Mouse (Mus musculus) gastrocnemius, adult 8-10 months (tissue): ENCODE measurements at regions not wholly inside any gene's neighbourhood (a gene's known extent, or its start where the extent isn't known, plus 50 kb on each side); places are given as distances from the start of the nearest gene placed in this dataset.
A peak's percentile ranks its signal among the peaks of the same experiment; 100 is the strongest.

ENCODE experiments used
- DNase-seq, 2 experiments: peaks; one replicate each; pipeline ENCODE4 v3.0.0; 2022; ENCODE audit warnings: low spot score in 2 of 2

- no peak for DNase-seq
Observed at GRCm38 (mm10) chr10:99416271-99416670, 153.2 kb downstream of the Dusp6 start.

- no peak for DNase-seq
Observed at GRCm38 (mm10) chr10:99416896-99417479, 154.0 kb downstream of the Dusp6 start.

DNA sequence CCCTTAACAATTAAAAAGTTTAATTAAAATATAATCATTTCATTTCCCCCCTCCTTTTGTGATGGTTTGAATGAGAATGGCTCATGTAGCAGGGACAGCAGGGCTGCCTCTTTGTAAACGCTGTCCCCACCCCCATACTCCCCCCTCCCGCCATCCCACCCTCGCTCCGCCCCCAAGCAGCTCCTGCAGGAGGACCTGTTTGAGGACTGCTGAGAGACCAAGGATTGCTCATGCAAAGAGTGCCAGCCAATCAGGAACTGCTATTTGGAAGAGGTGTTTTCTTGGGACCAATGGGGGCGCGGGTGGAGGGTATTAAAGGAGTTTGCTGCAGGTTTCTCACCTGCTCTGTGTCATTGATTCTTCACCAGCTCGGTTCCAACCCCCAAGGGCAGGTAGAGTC lies 154.6 kb downstream of the Dusp6 start:
- DNase-seq = no peak

DNA sequence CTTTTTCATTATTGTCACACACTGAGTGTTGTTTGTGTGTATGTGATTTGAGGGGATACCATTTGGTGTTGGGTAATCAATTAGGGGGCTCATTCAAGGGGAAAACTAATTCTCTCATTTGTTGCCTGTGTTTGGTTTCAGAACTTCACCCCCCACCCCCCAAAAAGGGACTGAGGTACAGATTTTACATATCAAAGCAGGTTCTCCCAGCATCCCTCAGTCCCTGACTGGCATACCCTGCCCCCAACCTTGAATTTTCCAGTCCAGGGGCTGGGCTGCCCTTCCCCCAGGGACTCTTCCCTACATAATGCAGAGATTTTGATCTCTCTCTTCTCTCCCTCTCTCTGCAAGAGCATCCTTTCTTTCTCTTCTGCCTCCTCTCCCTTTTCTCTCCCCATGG lies 155.5 kb downstream of the Dusp6 start:
- DNase-seq = no peak

- DNase-seq = no peak
Observed at GRCm38 (mm10) chr10:99419532-99419931, 156.5 kb downstream of the Dusp6 start.

DNA sequence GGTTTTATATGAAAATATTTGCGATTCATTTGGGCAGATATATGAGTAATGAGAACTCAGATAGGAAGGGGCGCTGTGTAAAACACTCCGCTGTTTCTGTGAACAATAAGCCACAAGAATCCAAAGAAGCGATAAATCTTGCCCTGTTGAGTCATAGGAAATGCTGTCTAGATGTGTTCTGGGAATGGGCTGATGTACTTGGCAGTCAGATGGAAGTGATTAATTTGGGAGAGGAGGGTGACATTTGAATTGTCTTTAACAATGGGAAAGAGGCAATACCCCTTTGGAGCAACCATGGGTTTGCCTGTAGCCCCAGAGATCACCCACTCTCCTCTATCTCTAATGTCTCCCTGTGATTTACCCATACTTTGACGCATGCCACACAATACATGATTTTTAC lies 160.4 kb downstream of the Dusp6 start:
- DNase-seq = no peak

DNA sequence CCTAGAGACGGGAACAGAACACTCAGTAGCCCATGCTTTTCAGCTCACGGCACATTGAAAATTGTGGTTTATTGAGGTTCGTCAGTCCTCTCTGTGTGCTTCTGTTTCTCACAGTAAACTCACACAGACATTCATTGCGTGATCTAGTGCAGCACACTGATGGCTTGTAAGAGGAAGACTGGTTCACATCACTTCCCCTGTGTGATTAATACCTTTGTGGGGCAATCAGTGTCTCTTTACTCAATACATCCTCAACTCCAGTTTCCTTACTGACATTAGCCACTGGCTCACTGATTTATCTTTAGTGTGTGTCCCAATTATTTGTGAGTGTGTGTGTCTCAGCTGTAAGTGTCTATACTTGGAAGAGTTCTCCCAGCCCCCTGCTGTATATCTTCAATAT lies 162.2 kb downstream of the Dusp6 start:
- DNase-seq = no peak

GRCm38 (mm10) chr10:99430175-99430574 lies 167.1 kb downstream of the Dusp6 start:
- no peak for DNase-seq

- no peak for DNase-seq
Observed at GRCm38 (mm10) chr10:99430669-99431561, 167.9 kb downstream of the Dusp6 start.

- DNase-seq = no peak
Observed at GRCm38 (mm10) chr10:99437060-99437459, 174.0 kb downstream of the Dusp6 start.

DNA sequence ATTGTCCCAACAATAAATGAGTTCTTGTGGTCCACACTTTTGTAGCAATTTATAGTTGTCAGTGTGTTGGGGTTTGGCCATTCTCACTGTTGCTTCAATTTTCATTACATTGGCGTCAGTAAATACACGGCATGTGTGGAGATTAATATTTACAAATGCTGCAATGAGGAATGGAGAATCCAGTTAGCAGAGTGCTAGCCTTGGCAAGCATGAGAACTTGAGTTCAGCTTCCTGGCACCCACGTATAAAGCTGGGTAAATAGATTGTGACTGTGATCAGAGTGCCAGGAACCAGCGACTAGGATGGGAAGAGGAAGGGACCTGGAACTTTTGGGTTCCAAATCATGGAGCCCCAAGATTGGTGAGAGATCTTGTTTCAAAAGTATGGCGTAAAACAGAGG lies 177.1 kb downstream of the Dusp6 start:
- DNase-seq = no peak

- DNase-seq = peak; percentile 52 to 55
Observed at GRCm38 (mm10) chr10:99441014-99441413, 178.0 kb downstream of the Dusp6 start.

- no peak for DNase-seq
Observed at GRCm38 (mm10) chr10:99441931-99442330, 178.9 kb downstream of the Dusp6 start.

GRCm38 (mm10) chr10:99443453-99444170 lies 180.6 kb downstream of the Dusp6 start:
- DNase-seq = no peak

- DNase-seq = no peak
Observed at GRCm38 (mm10) chr10:99450714-99451625, 187.9 kb downstream of the Dusp6 start.

DNA sequence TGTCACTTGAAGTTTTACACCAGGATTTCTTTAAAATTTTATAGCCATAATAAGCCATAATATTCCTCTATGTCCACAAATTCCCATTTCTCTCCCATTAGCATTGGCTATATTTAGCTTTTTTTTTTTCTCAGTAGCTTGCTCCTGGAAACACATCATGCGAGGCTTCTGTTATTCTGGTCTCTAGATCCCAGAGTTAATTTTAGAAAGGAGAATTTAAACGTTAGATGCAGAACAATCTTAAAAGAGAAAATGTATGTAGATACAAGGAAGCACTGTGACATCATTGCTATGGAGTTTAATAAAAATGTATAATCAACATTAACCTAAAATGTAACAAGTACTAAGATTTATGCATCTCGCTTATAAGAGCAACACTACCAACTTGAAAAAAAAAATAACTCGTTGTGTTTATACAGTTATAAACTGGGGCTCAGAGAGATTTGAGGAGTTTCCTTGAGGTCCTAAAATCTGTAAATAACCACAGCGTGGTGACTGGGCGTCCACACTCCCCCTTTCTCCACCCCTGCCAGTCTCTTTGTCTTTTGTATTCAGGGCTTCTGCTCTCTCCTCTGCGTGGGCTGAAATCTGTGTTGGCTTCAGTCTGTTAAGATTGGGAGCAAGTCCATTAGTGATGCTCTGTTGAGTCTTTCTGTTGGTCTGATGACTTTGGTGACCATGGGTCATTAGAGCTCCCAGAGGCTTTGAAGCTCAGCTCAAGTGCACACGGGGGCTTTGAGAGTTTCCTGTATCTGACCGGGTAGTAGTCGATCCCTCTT lies 188.8 kb downstream of the Dusp6 start:
- DNase-seq = no peak

DNA sequence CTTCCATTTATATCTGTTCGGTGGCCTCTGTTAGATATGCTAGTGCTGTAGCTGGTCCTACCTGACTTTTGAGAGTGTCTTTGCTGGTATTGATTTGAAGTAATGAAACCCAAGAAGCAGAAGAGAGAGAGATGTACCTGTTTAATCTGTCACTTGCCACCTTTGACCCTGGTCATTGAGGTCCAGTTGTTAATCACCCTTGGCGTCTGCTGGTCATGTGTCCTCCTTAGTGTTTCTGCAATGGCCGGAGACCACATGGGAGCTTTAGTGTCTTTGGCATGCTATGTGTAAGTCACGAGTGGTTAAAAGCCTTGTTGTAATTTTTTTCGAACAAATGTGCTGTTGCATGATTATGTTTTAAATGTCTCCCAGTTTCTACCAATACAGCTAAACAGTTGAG lies 193.1 kb downstream of the Dusp6 start:
- DNase-seq = no peak

GRCm38 (mm10) chr10:99458047-99458446 lies 195.0 kb downstream of the Dusp6 start:
- no peak for DNase-seq

GRCm38 (mm10) chr10:99459171-99459660 lies 196.2 kb downstream of the Dusp6 start:
- DNase-seq = no peak

GRCm38 (mm10) chr10:99459823-99460361 lies 196.9 kb downstream of the Dusp6 start:
- DNase-seq = no peak
